Mouse (Mus musculus) embryonic stem cell, embryonic (primary cell): ENCODE measurements around the gene Fam98c.

Source experiments
- CTCF ChIA-PET, 4 experiments: fragments of 300-600 bp in 2 of 4; fragments of 350-600 bp in 2 of 4; sonication (Branson Sonifier 250); formaldehyde crosslinking; loops; one replicate each; lab custom pipeline; 2022; ENCODE audit warnings: inconsistent platforms in 2 of 4; lab: Charles Lee
- POLR2A ChIA-PET, 4 experiments: fragments of 300-600 bp in 2 of 4; fragments of 350-600 bp in 2 of 4; sonication (Branson Sonifier 250); formaldehyde crosslinking; loops; one replicate each; lab custom pipeline; 2022; ENCODE audit warnings: antibody characterized with exemption in 4 of 4, inconsistent platforms in 1 of 4; lab: Charles Lee

The Fam98c gene

GRCm38 (mm10) chr7:29141416-29141815, 14.6 kb downstream of the Fam98c start:
- ChIA-PET CTCF (interaction anchor here in 1 of 4 experiments (1.6 kb wide), 1 partner anchor 14 kb away, joined by 4 read pairs; no protein-coding TSS in a partner anchor), POLR2A (interaction anchor here in 2 of 4 experiments (1.1 to 2.0 kb wide), 3 partner anchors 13 to 34 kb away, joined by 3 to 8 read pairs (median 5); no protein-coding TSS in a partner anchor)

- POLR2A ChIA-PET = interaction anchor here in 2 of 4 experiments (1.6 to 3.1 kb wide), 4 partner anchors 10 to 41 kb away, joined by 5 to 21 read pairs (median 7); partner anchors contain the start of gene Psmd8 (in 1 of the 2)
- CTCF ChIA-PET = interaction anchor here in 1 of 4 experiments (0.6 kb wide), 1 partner anchor 16 kb away, joined by 3 read pairs; no protein-coding TSS in a partner anchor
Observed at GRCm38 (mm10) chr7:29139237-29139636, 16.8 kb downstream of the Fam98c start.

- CTCF ChIA-PET = interaction anchor here in 2 of 4 experiments (0.5 to 1.0 kb wide), 7 partner anchors 11 to 404 kb away, joined by 3 to 6 read pairs (median 3); partner anchors contain the start of genes Fam98c (in 1 of the 2) and Ryr1 (in 1 of the 2)
- POLR2A ChIA-PET = interaction anchor here in 3 of 4 experiments (0.5 to 3.1 kb wide), 25 partner anchors 10 to 504 kb away, joined by 3 to 21 read pairs (median 4); partner anchors contain the start of genes Psmd8 (in 2 of the 3), Ryr1 (in 2 of the 3), Fam98c (in 1 of the 3) and Ggn (in 1 of the 3)
Observed at GRCm38 (mm10) chr7:29137429-29137828, 18.6 kb downstream of the Fam98c start.

- CTCF ChIA-PET = interaction anchor here in 3 of 4 experiments (0.6 to 2.0 kb wide), 8 partner anchors 8 to 333 kb away, joined by 3 to 14 read pairs (median 4); partner anchors contain the start of gene Ryr1 (in 1 of the 3)
- POLR2A ChIA-PET = interaction anchor here (0.6 to 1.7 kb wide), 19 partner anchors 8 to 425 kb away, joined by 3 to 7 read pairs (median 3); partner anchors contain the start of genes Ryr1 (in 2 of the 4), Fam98c (in 1 of the 4), Psmd8 (in 1 of the 4) and Sipa1l3 (in 1 of the 4)
Observed at GRCm38 (mm10) chr7:29134693-29135386, 21.2 kb downstream of the Fam98c start, which contains the start of gene Rasgrp4. TSS of gene Rasgrp4 (plus strand) at chr7:29134851.

- ChIA-PET CTCF (interaction anchor here in 2 of 4 experiments (1.4 to 2.0 kb wide), 2 partner anchors 8 to 9 kb away, joined by 6 to 14 read pairs; partner anchors contain the start of gene Ryr1 (in 1 of the 2)), POLR2A (interaction anchor here in 2 of 4 experiments (0.6 to 1.7 kb wide), 7 partner anchors 13 to 368 kb away, joined by 3 to 7 read pairs (median 3); partner anchors contain the start of genes Fam98c (in 1 of the 2) and Sirt2 (in 1 of the 2))
Observed at GRCm38 (mm10) chr7:29134230-29134629, 21.8 kb downstream of the Fam98c start.

- ChIA-PET POLR2A (no interaction called here), CTCF (interaction anchor here in 2 of 4 experiments (0.6 to 1.4 kb wide), 12 partner anchors 16 to 402 kb away, joined by 3 to 7 read pairs (median 4); partner anchors contain the start of genes Ggn (in 1 of the 2), Psmd8 (in 1 of the 2) and Spred3 (in 1 of the 2))
Observed at GRCm38 (mm10) chr7:29128725-29129124, 27.3 kb downstream of the Fam98c start.

GRCm38 (mm10) chr7:29126173-29126915, 29.7 kb downstream of the Fam98c start:
- ChIA-PET CTCF (interaction anchor here (0.6 to 2.8 kb wide), 57 partner anchors 9 to 409 kb away, joined by 3 to 25 read pairs (median 4); partner anchors contain the start of genes Fam98c (in 3 of the 4), 2200002D01Rik (in 2 of the 4), Psmd8 (in 2 of the 4) and Rasgrp4 (in 2 of the 4)), POLR2A (interaction anchor here in 3 of 4 experiments (0.6 to 3.5 kb wide), 36 partner anchors 9 to 1680 kb away, joined by 3 to 20 read pairs (median 4); partner anchors contain the start of genes Fam98c (in 2 of the 3), Psmd8 (in 2 of the 3), Eif3k (in 1 of the 3) and Ggn (in 1 of the 3))

- ChIA-PET CTCF (interaction anchor here in 3 of 4 experiments (0.5 to 2.8 kb wide), 31 partner anchors 10 to 398 kb away, joined by 3 to 25 read pairs (median 4); partner anchors contain the start of genes Psmd8 (in 2 of the 3), Rasgrp4 (in 2 of the 3), Fam98c (in 1 of the 3) and Ggn (in 1 of the 3)), POLR2A (interaction anchor here in 3 of 4 experiments (0.5 to 3.5 kb wide), 36 partner anchors 10 to 1437 kb away, joined by 3 to 20 read pairs (median 3); partner anchors contain the start of genes Psmd8 (in 2 of the 3), 2200002D01Rik (in 1 of the 3), Ggn (in 1 of the 3) and Rasgrp4 (in 1 of the 3))
Observed at GRCm38 (mm10) chr7:29124970-29125369, 31.1 kb downstream of the Fam98c start, which contains the start of gene Ryr1. TSS of gene Ryr1 (minus strand) at chr7:29125179.

- POLR2A ChIA-PET = interaction anchor here in 3 of 4 experiments (0.6 to 3.5 kb wide), 12 partner anchors 11 to 351 kb away, joined by 3 to 20 read pairs (median 4); partner anchors contain the start of genes 2200002D01Rik (in 1 of the 3) and Psmd8 (in 1 of the 3)
Observed at GRCm38 (mm10) chr7:29123531-29124358, 32.3 kb downstream of the Fam98c start.

GRCm38 (mm10) chr7:29122821-29123220, 33.2 kb downstream of the Fam98c start:
- CTCF ChIA-PET = interaction anchor here (0.5 to 1.1 kb wide), 5 partner anchors 31 to 179 kb away, joined by 3 to 5 read pairs (median 3); no protein-coding TSS in a partner anchor
- POLR2A ChIA-PET = interaction anchor here in 2 of 4 experiments (0.7 to 1.1 kb wide), 2 partner anchors 36 to 46 kb away, joined by 3 to 4 read pairs; no protein-coding TSS in a partner anchor

More at GRCm38 (mm10) chr7:29123531-29124358, 32.3 kb downstream of the Fam98c start:
- CTCF ChIA-PET = interaction anchor here in 3 of 4 experiments (0.5 to 2.1 kb wide), 8 partner anchors 30 to 399 kb away, joined by 3 to 5 read pairs (median 4); no protein-coding TSS in a partner anchor

- ChIA-PET POLR2A (interaction anchor here in 2 of 4 experiments (0.6 to 1.3 kb wide), 3 partner anchors 18 to 94 kb away, joined by 3 read pairs; partner anchors contain the start of gene Catsperg1 (in 1 of the 2)), CTCF (interaction anchor here in 2 of 4 experiments (0.7 to 1.0 kb wide), 2 partner anchors 128 to 839 kb away, joined by 3 to 6 read pairs; no protein-coding TSS in a partner anchor)
Observed at GRCm38 (mm10) chr7:29119526-29119925, 36.5 kb downstream of the Fam98c start.

GRCm38 (mm10) chr7:29118142-29118851, 37.7 kb downstream of the Fam98c start:
- ChIA-PET CTCF (no interaction called here), POLR2A (interaction anchor here in 3 of 4 experiments (0.6 to 1.4 kb wide), 4 partner anchors 18 to 54 kb away, joined by 3 read pairs; no protein-coding TSS in a partner anchor)

- ChIA-PET POLR2A (interaction anchor here in 2 of 4 experiments (0.6 to 1.6 kb wide), 7 partner anchors 9 to 299 kb away, joined by 3 to 4 read pairs (median 4); partner anchors contain the start of genes Psmd8 (in 1 of the 2) and Ryr1 (in 1 of the 2)), CTCF (interaction anchor here in 2 of 4 experiments (0.6 to 1.4 kb wide), 5 partner anchors 18 to 126 kb away, joined by 3 to 6 read pairs (median 4); partner anchors contain the start of gene Psmd8 (in 1 of the 2))
Observed at GRCm38 (mm10) chr7:29108992-29109955, 46.8 kb downstream of the Fam98c start.
